Mouse (Mus musculus): Measurements from ENCODE around the gene Lin52.

GRCm38 (mm10) chr12:84500528-84501263 is 49.5 kb downstream of the Lin52 start:
- TF ChIP-seq CTCF (IDR thresholded peaks at IDR 0.05; ENCODE audit: low read depth, low read length), result no peak
- TF ChIP-seq POLR2AphosphoS5 (IDR thresholded peaks at IDR 0.05; ENCODE audit: insufficient replicate concordance, low read depth, low read length), result no peak
- no peak for TF ChIP-seq GATA1 (IDR thresholded peaks at IDR 0.05; ENCODE audit: borderline replicate concordance, low read length)
- no peak for TF ChIP-seq TAL1 (conservative IDR thresholded peaks at IDR 0.05; ENCODE audit: low read depth, low read length)
- TF ChIP-seq GATA2 (IDR thresholded peaks at IDR 0.05; ENCODE audit: borderline replicate concordance, low read depth, low read length), result no peak

Data from G1E (cell line).